Mouse (Mus musculus): ENCODE data around the gene 4931414P19Rik.

Gene 4931414P19Rik

DNA sequence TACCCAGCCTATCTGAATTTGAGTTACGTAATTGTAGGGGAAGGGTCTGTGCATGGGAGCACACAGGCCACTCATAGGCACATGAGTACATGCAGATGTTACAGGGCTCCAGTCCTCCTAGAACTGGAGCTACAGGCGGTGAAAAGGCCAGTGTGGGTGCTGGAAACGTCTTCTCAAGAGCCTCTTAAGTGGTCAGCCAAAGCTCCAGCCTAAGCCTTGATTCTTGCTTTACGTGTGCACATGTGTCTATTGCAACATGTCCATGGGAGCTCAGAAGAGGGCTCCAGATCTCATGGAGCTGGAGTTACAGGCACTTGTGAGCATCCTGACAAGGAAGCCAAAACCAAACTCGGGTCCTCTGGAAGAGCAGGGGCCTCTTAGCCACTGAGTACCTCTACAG, 61.1 kb downstream of the 4931414P19Rik start:
- no peak for DNase-seq (ENCODE audit: low spot score)

DNA sequence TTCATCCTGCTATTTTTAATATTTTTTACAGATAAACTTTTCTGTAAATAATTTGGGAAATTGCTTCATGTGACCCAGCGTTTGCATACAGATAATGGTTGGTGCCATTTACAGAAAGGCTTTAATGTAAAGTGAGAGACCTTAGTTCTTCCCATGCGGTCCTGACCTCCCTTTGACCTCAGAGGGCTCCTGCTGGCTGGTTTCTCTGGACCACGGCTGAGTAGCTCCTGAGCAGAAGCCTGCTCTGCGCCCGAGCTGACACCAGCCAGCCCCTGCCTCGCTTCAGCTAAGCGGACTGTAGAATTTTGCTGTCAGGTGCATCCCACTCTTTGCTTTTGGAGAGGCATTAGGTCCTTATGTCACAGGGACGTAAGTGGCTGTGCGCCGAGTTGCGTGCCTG, 65.0 kb downstream of the 4931414P19Rik start:
- no peak for DNase-seq (ENCODE audit: low spot score)

GRCm38 (mm10) chr14:54538580-54538979, 67.2 kb downstream of the 4931414P19Rik start:
- DNase-seq (ENCODE audit: low spot score), result no peak
